Mouse (Mus musculus): Measurements from ENCODE around the gene Dock1. TPM values are rescaled to one million over a fixed set of nuclear protein-coding genes. Genes with fewer than 3 reads are reported as not detected.

Gene Dock1
- polyA plus RNA-seq, 1 experiment from 2014 or later = 24.6 TPM

GRCm38 (mm10) chr7:134751496-134751895 is 81.0 kb downstream of the Dock1 start:
- Histone ChIP-seq H3K4me3 (ENCODE audit: inconsistent target) (no peak overlapping the region), H3K79me2 (ENCODE audit: inconsistent target) (no peaks in the 10 kb centered on the region), H3K27ac (no peak overlapping the region), H3K36me3 (ENCODE audit: inconsistent target) (peaks cover 38% of the 10 kb centered on the region)
- 97% methylated on average over 3 of the region's 3 CpGs for WGBS (ENCODE audit: missing documents)

- Histone ChIP-seq H3K36me3 (ENCODE audit: inconsistent target) (peaks cover 44% of the 10 kb centered on the region), H3K4me3 (ENCODE audit: inconsistent target) (no peak overlapping the region), H3K79me2 (ENCODE audit: inconsistent target) (no peaks in the 10 kb centered on the region), H3K27ac (no peak overlapping the region)
- WGBS (ENCODE audit: missing documents) = 91% methylated on average over 4 of the region's 5 CpGs
These were observed 83.0 kb downstream of the Dock1 start for GRCm38 (mm10) chr7:134753417-134753816.

GRCm38 (mm10) chr7:134757605-134758004 is 87.2 kb downstream of the Dock1 start:
- Histone ChIP-seq H3K36me3 (ENCODE audit: inconsistent target) (peaks cover 54% of the 10 kb centered on the region), H3K27ac (no peak overlapping the region), H3K4me3 (ENCODE audit: inconsistent target) (no peak overlapping the region), H3K79me2 (ENCODE audit: inconsistent target) (no peaks in the 10 kb centered on the region)
- WGBS (ENCODE audit: missing documents) = 97% methylated on average over 7 of the region's 7 CpGs

GRCm38 (mm10) chr7:134761799-134762198 is 91.3 kb downstream of the Dock1 start:
- H3K36me3 ChIP-seq (ENCODE audit: inconsistent target) = peaks cover 41% of the 10 kb centered on the region
- 98% methylated on average over 4 of the region's 4 CpGs for WGBS (ENCODE audit: missing documents)
- H3K79me2 ChIP-seq (ENCODE audit: inconsistent target) = no peaks in the 10 kb centered on the region
- H3K27ac ChIP-seq = no peak overlapping the region
- H3K4me3 ChIP-seq (ENCODE audit: inconsistent target) = no peak overlapping the region

GRCm38 (mm10) chr7:134765130-134765529 is 94.7 kb downstream of the Dock1 start:
- Histone ChIP-seq H3K4me3 (ENCODE audit: inconsistent target) (no peak overlapping the region), H3K79me2 (ENCODE audit: inconsistent target) (no peaks in the 10 kb centered on the region), H3K36me3 (ENCODE audit: inconsistent target) (peaks cover 37% of the 10 kb centered on the region), H3K27ac (no peak overlapping the region)
- WGBS (ENCODE audit: missing documents) = 88% methylated on average over 13 of the region's 13 CpGs

- H3K79me2 ChIP-seq (ENCODE audit: inconsistent target) = no peaks in the 10 kb centered on the region
- H3K27ac ChIP-seq = no peak overlapping the region
- H3K4me3 ChIP-seq (ENCODE audit: inconsistent target) = no peak overlapping the region
- 94% methylated on average over 9 of the region's 9 CpGs for whole genome bisulfite sequencing (ENCODE audit: missing documents)
- H3K36me3 ChIP-seq (ENCODE audit: inconsistent target) = peaks cover 33% of the 10 kb centered on the region
These were observed 100.9 kb downstream of the Dock1 start for GRCm38 (mm10) chr7:134771314-134771713.

- Histone ChIP-seq H3K4me3 (ENCODE audit: inconsistent target) (no peak overlapping the region), H3K79me2 (ENCODE audit: inconsistent target) (no peaks in the 10 kb centered on the region), H3K27ac (no peak overlapping the region), H3K36me3 (ENCODE audit: inconsistent target) (peaks cover 25% of the 10 kb centered on the region; the same call in 1 of the 2 replicates)
- WGBS (ENCODE audit: missing documents) = 71% methylated on average over 7 of the region's 7 CpGs
These were observed 101.9 kb downstream of the Dock1 start for GRCm38 (mm10) chr7:134772363-134772762.

GRCm38 (mm10) chr7:134772867-134773590 is 102.6 kb downstream of the Dock1 start:
- no peaks in the 10 kb centered on the region for H3K79me2 ChIP-seq (ENCODE audit: inconsistent target)
- H3K27ac ChIP-seq = no peak overlapping the region
- WGBS (ENCODE audit: missing documents) = 98% methylated on average over 15 of the region's 15 CpGs
- peaks cover 23% of the 10 kb centered on the region; the same call in 1 of the 2 replicates for H3K36me3 ChIP-seq (ENCODE audit: inconsistent target)
- H3K4me3 ChIP-seq (ENCODE audit: inconsistent target) = no peak overlapping the region

GRCm38 (mm10) chr7:134773761-134774415 is 103.4 kb downstream of the Dock1 start:
- H3K4me3 ChIP-seq (ENCODE audit: inconsistent target) = no peak overlapping the region
- H3K27ac ChIP-seq = no peak overlapping the region
- H3K79me2 ChIP-seq (ENCODE audit: inconsistent target) = no peaks in the 10 kb centered on the region
- H3K36me3 ChIP-seq (ENCODE audit: inconsistent target) = peaks cover 23% of the 10 kb centered on the region; the same call in 1 of the 2 replicates
- WGBS (ENCODE audit: missing documents) = 66% methylated on average over 6 of the region's 6 CpGs

- H3K36me3 ChIP-seq (ENCODE audit: inconsistent target) = peaks cover 22% of the 10 kb centered on the region; the same call in 1 of the 2 replicates
- H3K4me3 ChIP-seq (ENCODE audit: inconsistent target) = no peak overlapping the region
- WGBS (ENCODE audit: missing documents) = 95% methylated on average over 6 of the region's 6 CpGs
These were observed 104.2 kb downstream of the Dock1 start for GRCm38 (mm10) chr7:134774468-134775162.

GRCm38 (mm10) chr7:134775671-134776070 is 105.2 kb downstream of the Dock1 start:
- Histone ChIP-seq H3K27ac (no peak overlapping the region), H3K36me3 (ENCODE audit: inconsistent target) (peaks cover 18% of the 10 kb centered on the region; the same call in 1 of the 2 replicates), H3K79me2 (ENCODE audit: inconsistent target) (no peaks in the 10 kb centered on the region), H3K4me3 (ENCODE audit: inconsistent target) (no peak overlapping the region)
- WGBS (ENCODE audit: missing documents) = 94% methylated on average over 9 of the region's 10 CpGs

More at GRCm38 (mm10) chr7:134774468-134775162, 104.2 kb downstream of the Dock1 start:
- Histone ChIP-seq H3K79me2 (ENCODE audit: inconsistent target) (no peaks in the 10 kb centered on the region), H3K27ac (no peak overlapping the region)

GRCm38 (mm10) chr7:134776306-134776705 is 105.9 kb downstream of the Dock1 start:
- H3K79me2 ChIP-seq (ENCODE audit: inconsistent target) = no peaks in the 10 kb centered on the region
- WGBS (ENCODE audit: missing documents) = 98% methylated on average over 6 of the region's 6 CpGs
- H3K27ac ChIP-seq = no peak overlapping the region
- H3K36me3 ChIP-seq (ENCODE audit: inconsistent target) = peaks cover 14% of the 10 kb centered on the region; the same call in 1 of the 2 replicates
- H3K4me3 ChIP-seq (ENCODE audit: inconsistent target) = no peak overlapping the region

- Histone ChIP-seq H3K79me2 (ENCODE audit: inconsistent target) (no peaks in the 10 kb centered on the region), H3K36me3 (ENCODE audit: inconsistent target) (0 out of 2 replicates have a peak, but pooled peaks cover 14% of the 10 kb centered on the region), H3K27ac (no peak overlapping the region), H3K4me3 (ENCODE audit: inconsistent target) (no peak overlapping the region)
- WGBS (ENCODE audit: missing documents) = 86% methylated on average over 3 of the region's 3 CpGs
These were observed 109.3 kb downstream of the Dock1 start for GRCm38 (mm10) chr7:134779761-134780160.

GRCm38 (mm10) chr7:134787110-134787509 is 116.7 kb downstream of the Dock1 start:
- Histone ChIP-seq H3K36me3 (ENCODE audit: inconsistent target) (0 out of 2 replicates have a peak, but pooled peaks cover 10% of the 10 kb centered on the region), H3K4me3 (ENCODE audit: inconsistent target) (no peak overlapping the region), H3K79me2 (ENCODE audit: inconsistent target) (no peaks in the 10 kb centered on the region), H3K27ac (no peak overlapping the region)
- WGBS (ENCODE audit: missing documents) = 87% methylated on average over 4 of the region's 4 CpGs
